Mouse (Mus musculus) myocyte (in vitro differentiated cells): ENCODE data around the gene Smg9. TPM values are rescaled to one million over a fixed set of nuclear protein-coding genes. Genes with fewer than 3 reads are reported as not detected.
A peak's percentile ranks its signal among the peaks of the same experiment; 100 is the strongest.

ENCODE experiments used
- H3K27me3 ChIP-seq: one replicate; pipeline ENCODE4 v1.6.1; 2011; ENCODE audit not compliant: control insufficient read depth, insufficient read depth, insufficient read length
- H3K36me3 ChIP-seq: one replicate; pipeline ENCODE4 v1.6.1; 2011; ENCODE audit not compliant: control insufficient read depth, insufficient read depth
- H3K4me2 ChIP-seq: one replicate; pipeline ENCODE4 v1.6.1; 2011; ENCODE audit warnings: low read depth, control low read depth
- H3K4me3 ChIP-seq: one replicate; pipeline ENCODE4 v1.5.1; 2011; ENCODE audit warnings: mild to moderate bottlenecking, control low read depth, moderate library complexity
- H3K79me2 ChIP-seq: one replicate; pipeline ENCODE4 v1.6.1; 2011; ENCODE audit not compliant: control insufficient read depth, insufficient read depth
- H3ac ChIP-seq: one replicate; pipeline ENCODE4 v1.6.1; 2011; ENCODE audit not compliant: control insufficient read depth, insufficient read length
- CEBPB ChIP-seq: IDR thresholded peaks from 2 replicates; pipeline ENCODE4 v1.6.1; 2011; ENCODE audit warnings: mild to moderate bottlenecking, moderate library complexity; ENCODE audit not compliant: poor library complexity, insufficient read depth, severe bottlenecking
- E2F4 ChIP-seq: IDR thresholded peaks from one replicate; pipeline ENCODE4 v1.6.1; 2011; ENCODE audit warnings: mild to moderate bottlenecking, control low read depth, moderate library complexity; ENCODE audit not compliant: insufficient read depth
- MAX ChIP-seq: IDR thresholded peaks from one replicate; pipeline ENCODE4 v1.6.1; 2011; ENCODE audit warnings: low read depth, mild to moderate bottlenecking, control low read depth
- MYOD1 ChIP-seq, 3 experiments: IDR thresholded peaks; one replicate each; pipeline ENCODE4 v1.6.1; 2011; ENCODE audit warnings: control low read depth in 2 of 3, low read depth in 2 of 3, mild to moderate bottlenecking in 2 of 3, moderate library complexity in 1 of 3; ENCODE audit not compliant: insufficient read length in 2 of 3, control insufficient read depth in 1 of 3
- MYOG ChIP-seq, 3 experiments: IDR thresholded peaks; one replicate each; pipeline ENCODE4 v1.6.1; 2011; ENCODE audit warnings: control low read depth in 2 of 3, low read depth in 2 of 3, mild to moderate bottlenecking in 2 of 3; ENCODE audit not compliant: insufficient read length in 2 of 3, control insufficient read depth in 1 of 3, insufficient read depth in 1 of 3
- POLR2A ChIP-seq: IDR thresholded peaks from one replicate; pipeline ENCODE4 v1.6.1; 2011; ENCODE audit warnings: low read depth, mild to moderate bottlenecking, control low read depth, moderate library complexity; ENCODE audit not compliant: insufficient read length
- POLR2AphosphoS2 ChIP-seq: IDR thresholded peaks from one replicate; pipeline ENCODE4 v1.6.1; 2011; ENCODE audit warnings: low read depth, control low read depth; ENCODE audit not compliant: insufficient read length
- REST ChIP-seq: IDR thresholded peaks from one replicate; pipeline ENCODE4 v1.6.1; 2011; ENCODE audit warnings: mild to moderate bottlenecking, control low read depth, moderate library complexity; ENCODE audit not compliant: insufficient read depth, insufficient read length
- SRF ChIP-seq: IDR thresholded peaks from one replicate; pipeline ENCODE4 v1.6.1; 2011; ENCODE audit warnings: low read depth; ENCODE audit not compliant: control insufficient read depth, insufficient read length
- TCF12 ChIP-seq: IDR thresholded peaks from one replicate; pipeline ENCODE4 v1.6.1; 2011; ENCODE audit warnings: mild to moderate bottlenecking, control low read depth; ENCODE audit not compliant: poor library complexity, insufficient read depth, severe bottlenecking
- TCF3 ChIP-seq: IDR thresholded peaks from one replicate; pipeline ENCODE4 v1.6.1; 2011; ENCODE audit warnings: low read depth, control low read depth; ENCODE audit not compliant: insufficient read length
- USF1 ChIP-seq: IDR thresholded peaks from one replicate; pipeline ENCODE4 v1.6.1; 2011; ENCODE audit warnings: low read depth, mild to moderate bottlenecking, control low read depth, moderate library complexity
- polyA plus RNA-seq: library from polyadenylated mRNA; unstranded; fragments of >200 nt; fragmentation: generic; extraction: Trizol; gene quantifications from one replicate; pipeline ENCODE4 v1.2.1, GENCODE M21; 2012; ENCODE audit warnings: missing spikeins

Smg9 gene
- polyA plus RNA-seq, 1 experiment = 17.4 TPM

- Histone ChIP-seq H3K4me3 (no peak overlapping the region), H3K4me2 (no peak overlapping the region), H3K79me2 (no peaks in the 10 kb centered on the region), H3ac (no peak overlapping the region), H3K27me3 (peaks cover 2% of the 10 kb centered on the region), H3K36me3 (no peaks in the 10 kb centered on the region)
- TF ChIP-seq POLR2A (no peak), USF1 (no peak), TCF3 (no peak), MYOD1 (IDR thresholded peaks at IDR 0.05; ENCODE audit: control insufficient read depth in 1 of 3, insufficient read length in 2 of 3, low read depth in 2 of 3) (no peak), E2F4 (no peak), POLR2AphosphoS2 (no peak), CEBPB (no peak), MYOG (IDR thresholded peaks at IDR 0.05; ENCODE audit: control insufficient read depth in 1 of 3, insufficient read depth in 1 of 3, insufficient read length in 2 of 3, low read depth in 2 of 3) (no peak)
Observed at GRCm38 (mm10) chr7:24361001-24361400, 38.4 kb upstream of the Smg9 start.

- TF ChIP-seq MYOD1 (IDR thresholded peaks at IDR 0.05; ENCODE audit: control insufficient read depth in 1 of 3, insufficient read length in 2 of 3, low read depth in 2 of 3) = no peak
- no peak for TF ChIP-seq CEBPB
- no peak for TF ChIP-seq TCF12
- TF ChIP-seq REST = no peak
- TF ChIP-seq TCF3 = no peak
- no peak for TF ChIP-seq MAX
- TF ChIP-seq POLR2AphosphoS2 = no peak
- no peak for TF ChIP-seq E2F4
- TF ChIP-seq MYOG (IDR thresholded peaks at IDR 0.05; ENCODE audit: control insufficient read depth in 1 of 3, insufficient read depth in 1 of 3, insufficient read length in 2 of 3, low read depth in 2 of 3) = no peak
- TF ChIP-seq SRF = no peak
- TF ChIP-seq USF1 = no peak
- H3K27me3 ChIP-seq = no peaks in the 10 kb centered on the region
- H3K4me2 ChIP-seq = peak overlapping the region; percentile 12
- H3K4me3 ChIP-seq = no peak overlapping the region
- no peaks in the 10 kb centered on the region for H3K36me3 ChIP-seq
- no peaks in the 10 kb centered on the region for H3K79me2 ChIP-seq
- no peak overlapping the region for H3ac ChIP-seq
Observed at GRCm38 (mm10) chr7:24363228-24363627, 36.2 kb upstream of the Smg9 start.

GRCm38 (mm10) chr7:24364827-24365226 is 34.6 kb upstream of the Smg9 start:
- Histone ChIP-seq H3K27me3 (no peaks in the 10 kb centered on the region), H3K4me2 (peak overlapping the region; percentile 40), H3ac (no peak overlapping the region), H3K36me3 (no peaks in the 10 kb centered on the region), H3K79me2 (no peaks in the 10 kb centered on the region), H3K4me3 (peak overlapping the region; percentile 5)
- TF ChIP-seq POLR2AphosphoS2 = peak; percentile 18
- TF ChIP-seq SRF = no peak
- TF ChIP-seq POLR2A = peak; percentile 54

- no peaks in the 10 kb centered on the region for H3K27me3 ChIP-seq
- no peaks in the 10 kb centered on the region for H3K79me2 ChIP-seq
- H3ac ChIP-seq = no peak overlapping the region
- no peaks in the 10 kb centered on the region for H3K36me3 ChIP-seq
- peak overlapping the region; percentile 5 for H3K4me3 ChIP-seq
- TF ChIP-seq CEBPB (no peak), SRF (no peak), POLR2AphosphoS2 (no peak)
- peak overlapping the region; percentile 48 for H3K4me2 ChIP-seq
Observed at GRCm38 (mm10) chr7:24365258-24366014, 34.0 kb upstream of the Smg9 start.

- peaks cover 13% of the 10 kb centered on the region for H3K79me2 ChIP-seq
- no peak overlapping the region for H3K4me2 ChIP-seq
- no peaks in the 10 kb centered on the region for H3K27me3 ChIP-seq
- H3ac ChIP-seq = no peak overlapping the region
- no peak overlapping the region for H3K4me3 ChIP-seq
- TF ChIP-seq MYOG (IDR thresholded peaks at IDR 0.05; ENCODE audit: control insufficient read depth in 1 of 3, insufficient read depth in 1 of 3, insufficient read length in 2 of 3, low read depth in 2 of 3) (peak in 2 of 3 experiments; percentile 52 to 81), SRF (no peak), POLR2AphosphoS2 (no peak), MYOD1 (IDR thresholded peaks at IDR 0.05; ENCODE audit: control insufficient read depth in 1 of 3, insufficient read length in 2 of 3, low read depth in 2 of 3) (peak in 1 of 3 experiments; percentile 70)
- H3K36me3 ChIP-seq = no peaks in the 10 kb centered on the region
Observed at GRCm38 (mm10) chr7:24366716-24367632, 32.4 kb upstream of the Smg9 start.
